Mouse (Mus musculus) gonadal fat pad, adult 2 months (tissue): ENCODE results near the gene Unc93a2. TPM values are rescaled to one million over a fixed set of nuclear protein-coding genes. Genes with fewer than 3 reads are reported as not detected.
"Not testable (repeated sequence)": the region's sequence is repeated elsewhere in the genome, so short reads cannot be mapped to it uniquely, and the experiment has no call there.

Source experiments
- DNase-seq: peaks from one replicate; pipeline ENCODE4 v3.0.0-alpha.2; 2012; ENCODE audit warnings: low read depth
- polyA plus RNA-seq: library from polyadenylated mRNA; depleted of rRNA; stranded (reverse); fragments of >200 nt; gene quantifications from 2 replicates; pipeline ENCODE4 v1.2.3, GENCODE M21; 2012; rRNA removed

Gene Unc93a2
- polyA plus RNA-seq, 1 experiment: 2.0 TPM

DNA sequence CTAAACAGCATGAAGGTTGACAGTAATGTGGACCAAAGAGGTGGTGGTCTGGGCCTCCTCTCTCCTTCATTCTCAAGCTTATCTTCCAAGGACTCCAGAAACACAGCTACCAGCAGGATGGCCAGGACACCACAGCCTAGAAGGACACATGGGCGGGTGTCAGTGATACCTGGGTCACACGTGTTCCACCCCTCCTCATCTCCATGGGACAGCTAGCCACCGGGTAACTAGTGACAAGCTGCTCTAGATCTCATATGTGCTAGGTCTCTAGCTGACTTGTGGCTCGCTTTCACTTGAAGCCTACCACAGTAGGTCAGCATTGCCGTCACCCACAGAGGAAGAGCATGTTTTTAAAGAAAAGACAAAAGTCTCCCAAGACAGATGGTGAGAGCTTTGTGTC, 13.4 kb downstream of the Unc93a2 start, which contains the start of gene Gm49630:
Gm49630 (minus strand) TSS at position 101 of the 400 bp plus-strand sequence.
- not testable (repeated sequence) for DNase-seq

DNA sequence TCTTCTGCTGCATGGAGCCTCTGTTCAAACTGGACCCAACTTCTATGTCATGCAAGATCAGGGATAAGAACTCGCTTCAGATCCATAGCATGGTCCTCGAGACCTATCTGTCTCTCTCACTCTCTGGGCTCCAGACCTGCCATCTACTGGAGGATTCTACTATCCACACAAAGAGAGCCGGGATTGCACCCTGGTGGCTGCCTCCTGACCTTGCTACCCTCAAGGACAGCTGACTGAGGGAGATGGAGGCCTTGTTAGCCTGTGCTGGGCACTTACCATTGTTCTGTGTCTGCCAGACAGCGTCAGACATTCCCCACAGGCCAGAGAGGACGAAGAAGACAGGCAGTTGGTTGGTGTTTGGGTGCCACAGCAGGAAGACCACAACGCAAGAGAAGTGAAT, 15.9 kb downstream of the Unc93a2 start:
- DNase-seq: not testable (repeated sequence)

DNA sequence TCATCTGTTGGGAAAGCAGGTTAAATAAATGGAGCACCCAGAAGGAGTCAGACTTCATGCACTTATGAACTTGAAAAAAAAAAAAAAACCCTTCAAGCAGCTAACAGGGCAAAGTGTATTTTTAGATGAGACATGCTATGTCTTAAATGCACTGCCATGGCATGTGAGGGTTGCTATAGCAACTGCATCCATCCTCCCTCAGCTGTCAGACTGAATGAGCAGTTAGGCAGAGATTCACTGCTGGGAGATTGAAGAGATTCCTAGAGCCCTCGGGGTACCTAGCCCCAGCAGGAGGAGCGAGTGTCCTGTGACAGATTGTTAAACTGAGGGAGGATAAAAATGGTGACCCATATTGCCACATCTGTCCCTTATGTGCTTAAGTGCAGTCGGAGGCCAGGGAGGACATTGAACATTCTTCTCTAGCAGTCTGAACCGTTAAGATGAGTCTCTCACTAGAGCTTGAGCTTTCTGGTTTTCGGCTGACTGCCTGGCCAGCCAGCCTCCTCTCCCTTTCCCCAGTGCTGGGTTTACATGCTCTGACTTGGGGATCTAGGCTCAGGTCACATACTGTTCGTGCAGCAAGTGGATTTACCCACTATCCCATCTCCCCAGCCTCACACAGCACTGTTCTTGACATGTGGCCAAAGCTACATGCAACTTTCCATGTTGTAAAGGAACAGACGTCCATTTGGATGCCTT, 18.4 kb downstream of the Unc93a2 start:
- DNase-seq: not testable (repeated sequence)

DNA sequence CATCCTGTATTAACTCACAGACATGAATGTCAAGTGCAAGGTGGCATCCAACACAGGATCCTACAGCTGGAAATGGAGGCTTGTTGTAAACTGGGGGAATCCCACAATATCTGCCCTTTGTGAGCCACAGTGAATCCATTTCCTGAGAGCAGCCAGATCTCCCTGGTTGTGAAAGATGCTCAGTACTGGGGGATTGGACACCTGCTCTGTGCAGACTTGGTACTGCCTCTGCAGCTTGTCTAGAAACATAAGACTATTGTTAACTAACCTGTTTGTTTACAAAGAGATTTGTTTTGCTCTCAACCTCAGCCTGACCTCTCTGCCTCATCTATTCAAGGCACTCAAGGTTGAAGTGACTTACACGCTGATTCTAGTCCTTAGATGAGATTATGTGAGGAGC, 19.0 kb downstream of the Unc93a2 start:
- DNase-seq: not testable (repeated sequence)

DNA sequence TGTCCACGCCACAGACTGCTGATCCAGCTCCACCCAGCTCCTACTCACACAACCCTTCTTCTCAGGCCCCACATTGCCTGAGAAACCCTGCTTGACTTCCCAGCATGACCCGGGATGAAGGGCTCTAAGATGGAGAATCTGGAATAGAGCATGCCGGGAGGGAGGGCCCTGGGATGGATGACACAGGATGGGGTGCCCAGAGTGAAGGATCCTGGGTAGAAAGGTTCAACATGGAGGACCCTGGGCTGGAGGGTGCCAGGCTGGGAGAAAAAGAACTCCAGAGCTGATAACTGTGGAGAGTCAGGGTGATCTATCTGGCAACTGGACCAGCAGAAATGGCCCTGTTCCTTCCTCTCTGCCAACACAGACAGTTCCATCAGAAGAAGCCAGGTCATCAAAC, 19.6 kb downstream of the Unc93a2 start:
- not testable (repeated sequence) for DNase-seq

DNA sequence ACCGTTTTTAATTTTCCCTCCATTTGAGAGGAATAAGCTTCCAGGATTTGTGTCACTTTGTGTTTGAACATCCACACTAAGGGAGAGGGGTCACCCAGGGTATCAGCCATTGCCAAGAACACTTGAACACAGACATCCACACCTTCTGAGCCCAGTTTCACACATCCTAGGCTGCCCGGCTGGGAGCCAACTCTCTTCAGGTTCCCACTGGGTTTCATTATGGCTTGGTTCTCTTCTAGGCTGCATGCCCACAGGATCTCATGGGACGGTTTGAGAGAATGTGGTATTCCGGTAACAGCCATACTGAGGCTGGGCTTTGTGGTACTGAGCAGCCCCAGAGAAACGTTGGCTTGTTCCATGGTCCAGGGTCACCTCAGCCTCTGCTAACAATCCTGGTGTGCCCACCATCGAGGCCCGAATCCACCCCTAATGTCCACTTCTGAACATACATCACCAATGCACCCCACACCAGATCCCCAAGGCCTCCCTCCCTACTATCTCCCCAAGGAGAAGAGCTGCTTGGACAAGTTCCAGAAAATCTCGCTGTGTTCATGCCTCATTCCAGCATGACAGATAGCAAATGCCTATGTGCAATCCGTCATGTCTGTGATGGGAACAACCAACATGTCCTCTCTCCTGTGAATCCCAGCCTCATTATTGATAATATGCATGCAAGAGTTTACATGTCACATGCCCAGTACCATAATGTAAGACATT, 24.4 kb downstream of the Unc93a2 start:
- DNase-seq: not testable (repeated sequence)

DNA sequence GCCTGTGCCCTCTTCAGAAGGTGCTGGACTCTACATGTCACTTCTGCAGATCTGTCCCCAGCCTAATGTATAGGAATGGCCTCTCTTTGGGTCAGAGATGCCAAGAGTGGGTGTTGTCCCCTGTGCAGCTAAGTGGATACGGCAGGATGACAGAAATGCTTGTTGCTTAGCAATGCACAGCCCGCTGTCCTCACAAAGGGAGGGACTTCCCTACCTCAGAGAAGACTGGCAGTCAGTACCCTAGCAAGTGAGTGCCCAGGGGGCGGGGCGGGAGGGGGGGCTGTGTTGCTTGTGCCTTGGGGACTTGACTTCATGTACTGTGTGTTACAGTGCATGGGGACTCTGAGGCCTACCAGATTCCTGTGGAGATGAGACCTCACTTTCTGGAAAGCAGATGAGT, 25.5 kb downstream of the Unc93a2 start:
- not testable (repeated sequence) for DNase-seq

DNA sequence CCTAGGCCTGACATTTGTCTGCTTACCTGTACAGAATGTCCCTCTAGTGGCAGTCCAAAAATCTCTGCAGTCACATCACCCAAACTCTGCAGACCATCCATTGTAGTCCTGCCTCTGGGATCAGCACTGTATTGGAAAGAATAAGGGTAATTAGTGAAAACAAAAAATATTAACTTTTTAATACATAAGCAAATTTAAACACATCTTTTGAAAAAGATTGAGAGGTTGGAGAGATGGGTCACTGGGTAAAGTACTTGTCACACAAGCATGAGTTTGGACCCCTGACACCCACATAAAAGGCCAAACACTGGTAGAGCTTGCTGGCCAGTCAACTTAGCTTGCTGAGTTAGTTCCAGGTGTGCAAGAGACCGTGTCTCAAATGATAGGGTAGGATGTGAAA, 32.7 kb downstream of the Unc93a2 start, which contains the start of gene Ttll2:
Ttll2 (minus strand) TSS at position 101 of the 400 bp plus-strand sequence.
- DNase-seq: not testable (repeated sequence)

DNA sequence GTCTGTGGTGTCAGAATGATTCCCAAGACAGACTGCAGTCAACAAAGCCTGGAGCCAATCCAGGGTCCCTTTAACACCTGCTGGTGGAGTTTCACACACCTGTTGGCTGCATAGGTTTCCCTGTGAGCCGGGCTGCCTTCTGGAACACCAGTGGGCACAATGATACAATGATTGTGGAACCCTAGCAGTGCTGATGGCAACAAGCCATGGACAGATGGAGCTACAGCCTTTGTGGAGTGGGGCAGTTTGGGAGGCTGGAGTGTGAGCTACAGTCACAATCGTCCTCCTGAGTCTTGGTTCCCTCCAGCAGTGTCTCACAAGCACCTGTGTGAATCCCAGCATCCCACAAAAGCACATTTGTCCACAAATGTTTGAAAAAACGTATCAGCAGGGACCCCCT, 36.5 kb downstream of the Unc93a2 start:
- DNase-seq: not testable (repeated sequence)

DNA sequence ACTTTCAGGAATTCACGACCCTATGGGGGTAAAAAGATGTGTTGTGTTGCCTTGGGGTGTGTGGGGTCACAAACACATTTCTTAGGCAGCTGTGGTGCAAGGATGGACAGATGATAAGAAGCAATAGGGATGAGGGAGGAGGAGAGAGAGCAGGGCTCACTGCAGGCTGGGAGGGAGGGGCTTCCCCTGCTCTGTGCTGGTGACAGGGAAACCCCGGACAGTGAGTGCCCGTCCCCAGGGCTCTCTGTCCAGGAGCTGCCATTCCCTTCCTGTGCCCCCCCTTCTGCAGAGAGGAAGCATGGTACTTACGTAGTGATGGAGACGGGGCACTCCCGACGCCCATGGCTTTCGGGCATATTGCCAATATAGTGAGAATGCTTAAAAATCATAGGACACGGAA, 47.9 kb downstream of the Unc93a2 start:
- not testable (repeated sequence) for DNase-seq

DNA sequence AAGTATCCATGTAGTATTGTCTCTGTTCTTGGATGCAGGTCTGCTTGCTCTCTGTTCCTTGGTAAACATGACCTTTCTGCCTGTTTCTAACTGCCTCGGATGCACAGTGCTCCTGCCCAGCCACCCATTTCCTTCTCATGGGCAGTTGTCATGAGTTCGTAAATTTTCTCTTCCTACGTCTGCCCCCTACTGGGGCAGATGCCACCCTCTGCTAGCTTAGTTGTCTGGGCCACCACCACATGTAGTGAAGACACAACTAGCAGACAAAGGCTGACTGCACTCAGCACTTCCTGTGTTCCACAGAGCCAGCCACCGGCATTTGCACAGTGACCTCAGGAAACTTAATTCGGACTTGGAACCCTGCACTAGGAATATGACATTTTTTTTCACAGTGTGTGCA, 52.5 kb downstream of the Unc93a2 start:
- DNase-seq: not testable (repeated sequence)

DNA sequence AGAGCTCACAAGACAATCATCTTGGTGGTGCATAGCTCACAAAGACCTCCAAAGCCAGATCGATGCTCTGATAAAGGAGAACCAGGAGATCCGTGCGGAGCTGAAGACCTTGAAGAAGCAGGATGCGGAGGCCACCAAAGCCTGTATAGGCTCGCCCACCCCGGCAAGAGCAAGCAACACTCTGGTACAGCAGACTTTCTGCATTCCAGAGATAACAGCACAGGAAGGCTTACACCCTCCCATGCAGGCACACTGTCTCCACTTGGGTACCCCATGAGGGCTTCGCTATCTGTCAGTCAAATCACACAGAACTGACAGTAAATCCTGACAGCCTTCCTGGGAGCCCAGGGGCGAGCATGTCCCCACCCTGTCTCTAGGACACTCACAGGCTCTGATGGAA, 58.8 kb downstream of the Unc93a2 start:
- not testable (repeated sequence) for DNase-seq

DNA sequence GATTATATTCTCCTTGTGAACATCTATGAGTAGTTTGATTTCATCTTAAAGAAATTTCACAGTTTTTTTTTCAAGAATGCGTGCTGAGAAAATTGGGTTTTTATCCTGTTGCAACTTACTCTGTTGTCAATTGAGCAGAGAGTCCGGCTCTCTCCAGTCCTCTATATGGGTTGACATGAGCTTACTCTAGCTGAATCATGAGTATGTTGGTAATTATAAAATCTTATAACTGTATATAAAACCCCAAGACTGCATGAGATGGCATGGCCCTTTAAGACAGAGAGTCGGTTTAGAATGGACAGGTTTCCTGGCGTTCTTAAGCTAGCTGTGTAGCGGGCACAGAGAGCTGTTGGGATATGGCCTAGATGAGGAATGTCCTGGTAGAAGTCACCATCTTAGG, 60.9 kb downstream of the Unc93a2 start, which contains the start of gene Tcp10a:
Tcp10a (plus strand) TSS at position 301 of the 400 bp plus-strand sequence.
- not testable (repeated sequence) for DNase-seq

DNA sequence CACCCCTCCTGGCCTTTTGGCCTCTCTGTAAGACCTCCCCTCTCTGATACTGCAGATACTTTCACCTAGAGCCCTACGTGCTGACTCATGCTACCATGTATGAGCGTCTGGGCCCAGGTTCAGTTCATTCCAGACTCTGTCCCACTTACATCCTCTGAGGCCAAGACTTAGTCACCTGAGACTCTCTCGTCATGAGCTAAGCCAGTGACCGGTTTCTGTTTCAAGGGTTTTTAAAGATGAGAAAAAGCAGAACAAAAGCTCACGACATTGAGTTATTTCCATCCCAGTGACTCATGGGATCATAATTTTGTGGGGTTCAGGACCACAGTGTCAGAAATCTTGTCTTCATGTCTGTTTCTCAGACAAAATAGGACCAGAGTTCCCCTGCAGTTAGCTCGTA, 65.5 kb downstream of the Unc93a2 start:
- not testable (repeated sequence) for DNase-seq

DNA sequence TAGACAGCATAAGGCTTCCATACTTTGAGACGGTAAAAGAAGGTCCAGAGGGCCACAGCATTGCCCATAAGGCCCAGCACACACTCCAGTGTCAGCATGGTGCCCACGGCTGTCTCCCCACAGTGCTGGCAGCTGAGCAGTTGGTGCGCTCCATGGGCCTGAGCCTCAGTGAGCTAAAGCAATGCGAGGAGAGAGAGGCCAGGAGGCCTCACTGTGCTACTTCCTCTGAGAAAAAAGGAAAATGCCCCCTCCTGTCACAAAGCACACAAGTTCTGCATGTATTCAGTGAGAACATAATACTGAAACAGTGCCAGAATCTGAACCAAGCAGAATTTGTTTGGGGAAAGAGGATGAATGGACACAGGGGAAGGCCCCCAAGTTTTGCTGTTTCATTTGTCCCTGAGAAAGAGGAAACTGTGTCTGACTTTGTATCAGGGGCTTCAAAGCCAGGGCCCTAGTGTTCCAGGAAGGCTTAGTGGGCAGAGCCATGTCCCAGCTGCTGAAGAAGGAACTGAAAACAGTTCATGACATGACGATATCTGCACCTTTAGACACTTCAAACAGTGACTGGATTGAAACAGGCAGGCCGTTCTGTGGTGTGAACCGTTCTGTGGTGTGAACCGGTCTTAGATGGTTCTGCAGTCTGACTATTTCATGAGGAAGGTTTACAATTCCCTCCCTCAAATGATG, 69.4 kb downstream of the Unc93a2 start:
- DNase-seq: not testable (repeated sequence)

Other genes with a start within 250 kb of the Unc93a2 start
- 12.3 and 15.0 TPM in 2 replicates for gene Rps6ka2, start 215.3 kb downstream of the Unc93a2 start, polyA plus RNA-seq
- gene Tcp10a, start 60.8 kb downstream of the Unc93a2 start, polyA plus RNA-seq: 0.57 and 1.5 TPM in 2 replicates
- 0.22 and 0.38 TPM in 2 replicates for gene Ttll2, start 32.8 kb downstream of the Unc93a2 start, polyA plus RNA-seq
- gene Gm49630, start 13.5 kb downstream of the Unc93a2 start, polyA plus RNA-seq: 0.48 and 0.78 TPM in 2 replicates